8 mouse cellular contexts compared by ENCODE assay signal in genomic region chr11:5445452-5445953, GRCm38 (mm10). TPM values are rescaled to one million over a fixed set of nuclear protein-coding genes. Genes with fewer than 3 reads are reported as not detected.
DNase-seq lines count a peak whose midpoint lies in the region; ATAC-seq and TF ChIP-seq lines count a peak whose summit lies in the region.

No protein-coding gene starts in this region.

- TF ChIP-seq POLR2A in testis, adult 2 months (IDR thresholded peaks at IDR 0.05; ENCODE audit: control insufficient read depth, low read depth, low read length) = no peak

- peak overlapping the region; percentile 91 for H3K4me3 ChIP-seq in testis, adult 2 months (ENCODE audit: control insufficient read depth, low read depth, low read length)
- peak overlapping the region; percentile 88 for H3K4me3 ChIP-seq in heart, embryonic 16.5 days (ENCODE audit: low read length)
- peak overlapping the region; percentile 82 for H3K4me3 ChIP-seq in lung, postnatal 0 days (ENCODE audit: low read depth, low read length)

- DNase-seq in testis, postnatal 10 days (ENCODE audit: low spot score) = no peak
- peak; percentile 59 for DNase-seq in lung, postnatal 0 days (ENCODE audit: low spot score)
- no peak for DNase-seq in right cerebral cortex, postnatal 36 days (ENCODE audit: low spot score in 2 of 2)
- no peak for DNase-seq in layer of hippocampus, adult 18-20 months (ENCODE audit: low spot score in 2 of 2)
- no peak for DNase-seq in urinary bladder, postnatal 36 days (ENCODE audit: low spot score in 2 of 2)
- no peak for DNase-seq in gastrocnemius, postnatal 25 days

- H3K9ac ChIP-seq in heart, embryonic 16.5 days (ENCODE audit: low read length) = peak overlapping the region; percentile 66
- peak overlapping the region; percentile 41; the same call in 1 of the 2 replicates for H3K9ac ChIP-seq in lung, postnatal 0 days (replicated peaks; ENCODE audit: low read depth)

- H3K4me1 ChIP-seq in testis, adult 2 months (ENCODE audit: control insufficient read depth, insufficient read depth, low read length) = peaks cover 14% of the 10 kb centered on the region
- H3K4me1 ChIP-seq in heart, embryonic 16.5 days (ENCODE audit: control insufficient read depth, insufficient read depth, low read length) = peaks cover 21% of the 10 kb centered on the region
- H3K4me1 ChIP-seq in lung, postnatal 0 days (ENCODE audit: insufficient read depth, low read depth, low read length) = no peaks in the 10 kb centered on the region; the same call in 1 of the 2 replicates

- H3K9me3 ChIP-seq in heart, embryonic 16.5 days (replicated peaks; ENCODE audit: control insufficient read depth, low read length) = no peaks in the 10 kb centered on the region
- H3K9me3 ChIP-seq in lung, postnatal 0 days (ENCODE audit: low read length) = no peaks in the 10 kb centered on the region

- no peaks in the 10 kb centered on the region for H3K27me3 ChIP-seq in testis, adult 2 months (ENCODE audit: control insufficient read depth, insufficient read depth, low read length)
- H3K27me3 ChIP-seq in heart, embryonic 16.5 days (ENCODE audit: control insufficient read depth, insufficient read depth, low read length) = no peaks in the 10 kb centered on the region; the same call in 1 of the 2 replicates
- no peaks in the 10 kb centered on the region for H3K27me3 ChIP-seq in lung, postnatal 0 days (replicated peaks; ENCODE audit: insufficient read depth, low read length)

- peak overlapping the region; percentile 82 for H3K4me2 ChIP-seq in heart, embryonic 16.5 days (ENCODE audit: low read depth, low read length)
- peak overlapping the region; percentile 94 for H3K4me2 ChIP-seq in lung, postnatal 0 days (replicated peaks; ENCODE audit: low read depth, low read length)

- TF ChIP-seq CTCF in testis, adult 2 months (IDR thresholded peaks at IDR 0.05; ENCODE audit: control insufficient read depth, insufficient read depth, insufficient replicate concordance, low read depth, low read length) = no peak
- no peak for TF ChIP-seq CTCF in lung, postnatal 0 days (IDR thresholded peaks at IDR 0.05)

- H3K36me3 ChIP-seq in testis, adult 2 months (ENCODE audit: control insufficient read depth, insufficient read depth, low read length) = no peaks in the 10 kb centered on the region
- no peaks in the 10 kb centered on the region for H3K36me3 ChIP-seq in heart, embryonic 16.5 days (ENCODE audit: control insufficient read depth, insufficient read depth)
- H3K36me3 ChIP-seq in lung, postnatal 0 days (ENCODE audit: insufficient read depth, low read length) = no peaks in the 10 kb centered on the region

- WGBS in heart, embryonic 16.5 days = 19% methylated on average over 11 of the region's 11 CpGs
- 9% methylated on average over 11 of the region's 11 CpGs for WGBS in lung, postnatal 0 days

- peak overlapping the region; percentile 96 for H3K27ac ChIP-seq in testis, adult 2 months (ENCODE audit: control insufficient read depth, insufficient read depth, low read depth, low read length)
- peak overlapping the region; percentile 47; the same call in 1 of the 2 replicates for H3K27ac ChIP-seq in heart, embryonic 16.5 days (ENCODE audit: low read length)
- peak overlapping the region; percentile 67 for H3K27ac ChIP-seq in lung, postnatal 0 days (ENCODE audit: low read length)

- TF ChIP-seq EP300 in lung, postnatal 0 days (IDR thresholded peaks at IDR 0.05) = peak; percentile 18; the same call in 1 of the 2 replicates

- ATAC-seq in heart, embryonic 16.5 days (replicated peaks; ENCODE audit: extremely low read depth, insufficient read depth, low FRiP score) = no peak; the same call in 1 of the 2 replicates
- ATAC-seq in lung, postnatal 0 days = 0 out of 2 replicates have a peak, but pooled peaks have one; percentile 5

RNA-seq across cellular contexts. Expression of gene Znrf3, which starts 0.9 kb away (rescaled TPM):
- polyA plus RNA-seq in testis, adult 2 months (2012; rRNA removed) = 13.0 and 13.1 TPM in 2 replicates
- 6.5 and 7.3 TPM in 2 replicates for polyA plus RNA-seq in heart, embryonic 16.5 days (2015; fragmentation: Nextera tagmentation; extraction: Ambion mirVana)
- polyA plus RNA-seq in lung, postnatal 0 days (2015; fragmentation: Nextera tagmentation; extraction: Ambion mirVana) = 15.4 and 16.3 TPM in 2 replicates
- total RNA-seq in layer of hippocampus, adult 18-20 months (2021) = 10 to 100 TPM; 19.7 to 20.5 TPM
- total RNA-seq in gastrocnemius, postnatal 25 days (2021) = 1 to 10 TPM; 5.1 to 6.1 TPM
